Mouse (Mus musculus): ENCODE measurements around the gene Rimbp3. TPM values are rescaled to one million over a fixed set of nuclear protein-coding genes. Genes with fewer than 3 reads are reported as not detected.
A peak's percentile ranks its signal among the peaks of the same experiment; 100 is the strongest.

Rimbp3 gene
- polyA plus RNA-seq, 1 experiment from 2014 or later, result 1.2 TPM

- DNase-seq (ENCODE audit: low spot score) (no peak), ATAC-seq (no peak)
- no peaks in the 10 kb centered on the region for H3K27me3 ChIP-seq (replicated peaks; ENCODE audit: control insufficient read depth, insufficient read depth, low read length)
- H3K27ac ChIP-seq (ENCODE audit: low read depth, low read length), result no peak overlapping the region
- H3K9me3 ChIP-seq (replicated peaks; ENCODE audit: control insufficient read depth, low read length), result no peaks in the 10 kb centered on the region
- no peak overlapping the region for H3K9ac ChIP-seq (ENCODE audit: low read length)
- H3K4me3 ChIP-seq (ENCODE audit: low read depth, low read length), result no peak overlapping the region
- WGBS, result 88% methylated on average over 3 of the region's 3 CpGs
- H3K4me2 ChIP-seq (ENCODE audit: low read length), result no peak overlapping the region
- peaks cover 8% of the 10 kb centered on the region; the same call in 1 of the 2 replicates for H3K36me3 ChIP-seq (ENCODE audit: control insufficient read depth, insufficient read depth, low read length)
- no peaks in the 10 kb centered on the region for H3K4me1 ChIP-seq (ENCODE audit: control insufficient read depth, insufficient read depth, low read length)
Observed at GRCm38 (mm10) chr16:17183003-17183402, 25.4 kb upstream of the Rimbp3 start.

GRCm38 (mm10) chr16:17185475-17185874, 22.9 kb upstream of the Rimbp3 start:
- no peaks in the 10 kb centered on the region for H3K4me1 ChIP-seq (ENCODE audit: control insufficient read depth, insufficient read depth, low read length)
- no peak for DNase-seq (ENCODE audit: low spot score)
- no peak overlapping the region for H3K4me2 ChIP-seq (ENCODE audit: low read length)
- H3K27ac ChIP-seq (ENCODE audit: low read depth, low read length), result no peak overlapping the region
- no peaks in the 10 kb centered on the region for H3K27me3 ChIP-seq (replicated peaks; ENCODE audit: control insufficient read depth, insufficient read depth, low read length)
- ATAC-seq, result no peak
- H3K36me3 ChIP-seq (ENCODE audit: control insufficient read depth, insufficient read depth, low read length), result peaks cover 8% of the 10 kb centered on the region; the same call in 1 of the 2 replicates
- H3K9me3 ChIP-seq (replicated peaks; ENCODE audit: control insufficient read depth, low read length), result no peaks in the 10 kb centered on the region
- no peak overlapping the region for H3K9ac ChIP-seq (ENCODE audit: low read length)
- no peak overlapping the region for H3K4me3 ChIP-seq (ENCODE audit: low read depth, low read length)

- ATAC-seq, result no peak
- H3K4me3 ChIP-seq (ENCODE audit: low read depth, low read length), result no peak overlapping the region
- 95% methylated on average over 4 of the region's 4 CpGs for WGBS
- H3K4me2 ChIP-seq (ENCODE audit: low read length), result no peak overlapping the region
- DNase-seq (ENCODE audit: low spot score), result no peak
- H3K9me3 ChIP-seq (replicated peaks; ENCODE audit: control insufficient read depth, low read length), result no peaks in the 10 kb centered on the region
- no peak overlapping the region for H3K9ac ChIP-seq (ENCODE audit: low read length)
- no peaks in the 10 kb centered on the region for H3K36me3 ChIP-seq (ENCODE audit: control insufficient read depth, insufficient read depth, low read length)
- no peak overlapping the region for H3K27ac ChIP-seq (ENCODE audit: low read depth, low read length)
- H3K4me1 ChIP-seq (ENCODE audit: control insufficient read depth, insufficient read depth, low read length), result no peaks in the 10 kb centered on the region
- no peaks in the 10 kb centered on the region for H3K27me3 ChIP-seq (replicated peaks; ENCODE audit: control insufficient read depth, insufficient read depth, low read length)
Observed at GRCm38 (mm10) chr16:17193823-17194222, 14.6 kb upstream of the Rimbp3 start.

GRCm38 (mm10) chr16:17200121-17200952, 8.1 kb upstream of the Rimbp3 start:
- Histone ChIP-seq H3K4me2 (ENCODE audit: low read length) (peak overlapping the region; percentile 88), H3K4me1 (ENCODE audit: control insufficient read depth, insufficient read depth, low read length) (peaks cover 14% of the 10 kb centered on the region), H3K36me3 (ENCODE audit: control insufficient read depth, insufficient read depth, low read length) (no peaks in the 10 kb centered on the region), H3K4me3 (ENCODE audit: low read depth, low read length) (peak overlapping the region; percentile 100), H3K27ac (ENCODE audit: low read depth, low read length) (0 out of 2 replicates have a peak overlapping the region, but pooled peaks have one; percentile 78), H3K9me3 (replicated peaks; ENCODE audit: control insufficient read depth, low read length) (no peaks in the 10 kb centered on the region), H3K27me3 (replicated peaks; ENCODE audit: control insufficient read depth, insufficient read depth, low read length) (no peaks in the 10 kb centered on the region), H3K9ac (ENCODE audit: low read length) (peak overlapping the region; percentile 99)
- WGBS, result 10% methylated on average over 24 of the region's 24 CpGs
- DNase-seq (ENCODE audit: low spot score), result no peak
- ATAC-seq, result no peak

GRCm38 (mm10) chr16:17200953-17201707, 7.3 kb upstream of the Rimbp3 start:
- Histone ChIP-seq H3K36me3 (ENCODE audit: control insufficient read depth, insufficient read depth, low read length) (no peaks in the 10 kb centered on the region), H3K27ac (ENCODE audit: low read depth, low read length) (peak overlapping the region; percentile 78), H3K4me1 (ENCODE audit: control insufficient read depth, insufficient read depth, low read length) (peaks cover 14% of the 10 kb centered on the region), H3K27me3 (replicated peaks; ENCODE audit: control insufficient read depth, insufficient read depth, low read length) (no peaks in the 10 kb centered on the region), H3K4me2 (ENCODE audit: low read length) (peak overlapping the region; percentile 88), H3K4me3 (ENCODE audit: low read depth, low read length) (peak overlapping the region; percentile 100), H3K9me3 (replicated peaks; ENCODE audit: control insufficient read depth, low read length) (no peaks in the 10 kb centered on the region), H3K9ac (ENCODE audit: low read length) (peak overlapping the region; percentile 99)
- ATAC-seq (peak; percentile 92), DNase-seq (ENCODE audit: low spot score) (peak; percentile 93)
- WGBS, result under 1% methylated on average over 65 of the region's 72 CpGs

GRCm38 (mm10) chr16:17201977-17202376, 6.4 kb upstream of the Rimbp3 start:
- no peaks in the 10 kb centered on the region for H3K9me3 ChIP-seq (replicated peaks; ENCODE audit: control insufficient read depth, low read length)
- no peak overlapping the region for H3K9ac ChIP-seq (ENCODE audit: low read length)
- H3K27me3 ChIP-seq (replicated peaks; ENCODE audit: control insufficient read depth, insufficient read depth, low read length), result no peaks in the 10 kb centered on the region
- H3K4me2 ChIP-seq (ENCODE audit: low read length), result no peak overlapping the region
- DNase-seq (ENCODE audit: low spot score), result peak; percentile 46
- 72% methylated on average over 2 of the region's 2 CpGs for WGBS
- H3K4me3 ChIP-seq (ENCODE audit: low read depth, low read length), result no peak overlapping the region
- H3K4me1 ChIP-seq (ENCODE audit: control insufficient read depth, insufficient read depth, low read length), result peaks cover 14% of the 10 kb centered on the region
- peak; percentile 20; the same call in 1 of the 2 replicates for ATAC-seq
- H3K27ac ChIP-seq (ENCODE audit: low read depth, low read length), result no peak overlapping the region
- H3K36me3 ChIP-seq (ENCODE audit: control insufficient read depth, insufficient read depth, low read length), result no peaks in the 10 kb centered on the region

GRCm38 (mm10) chr16:17202549-17202948, 5.9 kb upstream of the Rimbp3 start, which contains the start of gene Ube2l3:
TSS of gene Ube2l3 (minus strand) at chr16:17202649.
- Histone ChIP-seq H3K9me3 (replicated peaks; ENCODE audit: control insufficient read depth, low read length) (no peaks in the 10 kb centered on the region), H3K4me3 (ENCODE audit: low read depth, low read length) (peak within 1 kb of the TSS; percentile 100), H3K27ac (ENCODE audit: low read depth, low read length) (no peak within 1 kb of the TSS), H3K36me3 (ENCODE audit: control insufficient read depth, insufficient read depth, low read length) (no peaks in the 10 kb centered on the region), H3K9ac (ENCODE audit: low read length) (no peak within 1 kb of the TSS), H3K27me3 (replicated peaks; ENCODE audit: control insufficient read depth, insufficient read depth, low read length) (no peaks in the 10 kb centered on the region), H3K4me2 (ENCODE audit: low read length) (peak within 1 kb of the TSS; percentile 88), H3K4me1 (ENCODE audit: control insufficient read depth, insufficient read depth, low read length) (peaks cover 14% of the 10 kb centered on the region)
- ATAC-seq (no peak), DNase-seq (ENCODE audit: low spot score) (no peak)
- 79% methylated on average over 1 of the region's 1 CpGs for WGBS

- Histone ChIP-seq H3K4me1 (ENCODE audit: control insufficient read depth, insufficient read depth, low read length) (peaks cover 10% of the 10 kb centered on the region), H3K36me3 (ENCODE audit: control insufficient read depth, insufficient read depth, low read length) (no peaks in the 10 kb centered on the region), H3K27me3 (replicated peaks; ENCODE audit: control insufficient read depth, insufficient read depth, low read length) (no peaks in the 10 kb centered on the region), H3K4me3 (ENCODE audit: low read depth, low read length) (no peak overlapping the region), H3K9me3 (replicated peaks; ENCODE audit: control insufficient read depth, low read length) (no peaks in the 10 kb centered on the region), H3K27ac (ENCODE audit: low read depth, low read length) (no peak overlapping the region), H3K4me2 (ENCODE audit: low read length) (no peak overlapping the region), H3K9ac (ENCODE audit: low read length) (no peak overlapping the region)
- ATAC-seq (no peak), DNase-seq (ENCODE audit: low spot score) (peak; percentile 56)
- 5% methylated on average over 6 of the region's 6 CpGs for WGBS
Observed at GRCm38 (mm10) chr16:17204990-17205389, 3.4 kb upstream of the Rimbp3 start.

All from forebrain, embryonic 14.5 days (tissue).